Mouse (Mus musculus) cerebellum, adult 18-20 months (tissue): ENCODE data around the gene Scn5a.

Experiments used
- DNase-seq, 2 experiments: peaks; one replicate each; pipeline ENCODE4 v3.0.0; 2021

The Scn5a gene

DNA sequence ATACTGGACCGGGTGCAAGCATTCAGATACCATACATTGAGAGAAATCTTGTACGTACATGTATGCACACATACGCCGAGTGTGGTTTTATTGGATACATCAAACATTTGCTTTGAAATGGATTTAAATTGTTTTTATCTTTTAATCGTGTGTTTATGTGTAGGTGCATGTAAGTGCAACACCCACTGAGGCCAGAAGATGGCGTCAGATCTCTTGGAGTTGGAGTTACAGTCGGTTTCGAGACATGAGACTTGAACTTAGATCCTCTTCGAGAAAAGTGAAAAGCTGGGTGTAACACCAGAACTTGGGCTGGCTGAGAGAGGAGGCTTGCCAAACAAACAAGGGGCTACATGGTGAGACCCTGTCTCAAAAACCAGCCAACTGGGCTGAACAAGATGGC is 75.2 kb downstream of the Scn5a start:
- DNase-seq, result no peak

DNA sequence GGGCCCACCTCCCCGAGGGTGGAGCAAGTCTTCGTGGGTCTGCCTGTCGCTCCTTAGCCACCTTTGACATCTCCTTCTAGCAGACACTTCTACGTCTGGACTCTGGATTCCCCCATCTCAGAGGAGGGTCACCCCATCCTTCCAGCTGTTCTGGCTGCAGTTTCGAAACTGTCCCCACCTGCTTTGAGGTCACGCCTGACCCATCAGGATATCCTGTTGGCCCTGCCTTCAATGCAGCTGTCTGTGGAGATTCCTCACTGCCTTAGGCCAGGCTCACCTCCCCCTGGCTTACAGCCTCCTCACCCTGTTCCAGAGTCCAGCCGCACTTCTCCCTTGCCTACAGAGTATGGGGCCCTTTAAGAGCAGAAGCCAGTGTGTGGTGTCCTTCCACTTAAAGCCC is 79.9 kb downstream of the Scn5a start:
- DNase-seq, result no peak

DNA sequence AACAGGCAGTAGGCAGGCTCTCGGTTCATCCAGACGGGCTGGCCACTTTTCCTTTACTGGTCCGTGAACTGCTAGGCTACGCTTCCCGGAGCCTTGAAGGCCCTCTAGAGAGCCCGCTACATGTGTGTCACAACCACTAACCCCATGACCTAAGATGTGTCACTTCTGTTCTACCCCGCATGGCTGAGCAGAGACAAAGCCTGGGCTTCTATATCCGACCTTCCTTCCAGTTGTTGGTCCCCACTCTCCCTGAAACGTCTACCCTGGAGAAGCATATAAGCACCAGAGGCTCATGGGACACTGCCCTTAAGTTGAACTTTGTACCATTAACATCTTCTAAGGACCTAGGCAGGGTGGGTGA is 80.6 kb downstream of the Scn5a start:
- no peak for DNase-seq

DNA sequence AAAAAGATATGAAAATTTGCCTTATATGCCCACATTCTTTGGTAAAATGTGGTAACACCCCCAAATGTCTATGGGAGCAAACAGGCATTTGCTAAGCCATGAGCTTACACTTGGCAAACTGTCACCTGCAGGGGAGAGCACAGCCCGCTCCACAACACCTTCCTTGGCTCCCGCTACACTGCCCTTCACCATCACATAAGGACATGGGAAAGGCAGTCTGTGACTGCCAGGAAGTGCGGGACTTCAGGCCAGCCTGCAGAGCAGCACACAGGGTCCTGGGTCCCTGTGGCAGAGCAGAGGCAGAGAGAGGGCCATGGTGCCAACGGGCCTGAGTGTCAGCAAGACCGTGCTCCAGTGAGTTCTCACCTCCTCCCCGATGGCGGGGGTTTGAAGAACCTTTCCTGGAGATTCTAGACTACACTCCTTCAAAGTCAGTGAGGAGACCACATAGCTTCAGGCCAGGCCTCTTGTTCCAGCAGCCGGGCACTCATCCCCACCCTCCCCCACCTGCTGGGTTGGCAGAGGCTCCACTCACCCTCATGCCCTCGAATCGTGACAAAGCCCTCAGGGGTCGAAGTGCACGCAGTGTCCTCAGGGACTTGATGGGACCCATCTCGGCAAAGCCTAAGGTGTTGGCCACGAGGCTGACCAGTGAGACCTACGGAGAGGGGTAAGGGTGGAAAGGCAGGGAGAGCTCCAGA is 81.1 kb downstream of the Scn5a start:
- DNase-seq, result no peak

DNA sequence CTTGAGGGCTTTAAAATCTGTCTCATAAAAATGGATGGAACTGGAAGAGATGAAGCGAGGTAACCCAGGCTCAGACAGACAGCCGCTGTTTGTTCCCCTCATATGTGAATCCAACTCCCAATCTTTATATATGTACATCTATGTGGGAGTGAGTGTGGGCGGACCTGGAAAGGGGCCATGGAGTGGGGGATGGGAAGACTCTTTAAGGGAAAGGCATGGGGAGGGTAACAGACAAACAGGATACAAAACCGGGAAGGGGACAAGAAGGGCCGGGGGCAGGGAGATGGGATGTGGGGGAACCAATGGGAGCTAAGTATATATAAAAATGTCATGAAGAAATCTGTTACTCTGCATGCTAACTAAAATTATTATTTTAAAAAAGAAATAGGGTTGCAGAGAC is 81.9 kb downstream of the Scn5a start:
- DNase-seq, result no peak

DNA sequence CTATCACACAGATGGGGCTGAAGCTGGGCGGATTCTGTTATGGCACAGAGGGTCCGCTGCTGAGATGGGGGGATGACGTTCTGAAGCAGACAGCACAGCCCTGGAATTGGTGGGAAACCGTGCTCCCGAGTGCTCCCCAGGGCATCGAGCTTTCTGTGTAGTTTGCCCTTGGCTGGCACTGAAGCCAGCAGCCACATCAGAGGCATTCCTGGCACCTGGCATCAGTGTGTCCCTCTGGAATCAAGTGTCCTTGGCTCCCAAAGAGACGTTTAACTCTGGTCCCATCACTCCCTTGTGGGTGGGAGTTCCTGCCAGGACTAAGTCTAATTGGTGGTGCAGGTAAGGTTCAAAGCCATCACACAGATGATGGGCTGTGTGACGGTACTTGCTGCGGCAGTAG is 82.5 kb downstream of the Scn5a start:
- DNase-seq, result no peak

DNA sequence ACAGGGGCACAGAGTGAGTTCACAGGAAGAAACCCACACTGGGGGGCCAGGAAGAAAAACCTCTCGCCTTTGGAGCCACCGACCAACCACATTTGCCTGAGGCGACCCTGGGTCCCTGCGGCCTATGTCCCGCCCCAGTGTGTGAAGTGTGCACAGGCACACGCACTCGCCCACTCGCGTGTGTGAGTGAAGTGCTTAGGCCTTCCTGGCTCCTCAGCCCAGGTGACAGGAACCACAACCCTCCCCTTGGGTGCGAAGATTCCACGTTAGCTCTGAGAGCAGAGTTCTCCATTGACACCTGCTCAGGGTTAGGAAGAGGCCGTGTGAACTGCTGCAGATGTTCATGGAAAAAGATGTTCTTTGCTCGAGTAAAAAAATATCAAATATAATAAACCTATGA is 93.9 kb downstream of the Scn5a start:
- no peak for DNase-seq

DNA sequence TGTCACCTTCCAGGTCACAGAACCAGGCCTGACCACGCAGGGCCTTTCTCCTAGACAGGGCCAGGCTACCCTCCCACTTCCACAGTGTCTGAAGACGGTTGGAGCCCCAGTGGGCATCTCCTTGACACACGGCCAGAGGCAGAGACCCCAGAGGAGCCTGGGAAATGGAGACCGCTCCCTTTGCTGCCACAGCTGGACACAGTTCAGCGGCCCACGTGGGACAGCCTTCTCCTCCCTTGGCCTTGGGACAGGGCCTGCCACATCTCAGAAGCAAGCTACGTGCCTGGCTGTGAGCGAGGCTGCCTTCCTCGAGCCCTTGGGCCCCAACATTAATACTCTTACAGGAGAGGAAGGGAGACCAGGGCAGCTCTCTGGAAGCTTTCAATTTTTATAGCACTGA is 94.4 kb downstream of the Scn5a start:
- DNase-seq, result no peak

DNA sequence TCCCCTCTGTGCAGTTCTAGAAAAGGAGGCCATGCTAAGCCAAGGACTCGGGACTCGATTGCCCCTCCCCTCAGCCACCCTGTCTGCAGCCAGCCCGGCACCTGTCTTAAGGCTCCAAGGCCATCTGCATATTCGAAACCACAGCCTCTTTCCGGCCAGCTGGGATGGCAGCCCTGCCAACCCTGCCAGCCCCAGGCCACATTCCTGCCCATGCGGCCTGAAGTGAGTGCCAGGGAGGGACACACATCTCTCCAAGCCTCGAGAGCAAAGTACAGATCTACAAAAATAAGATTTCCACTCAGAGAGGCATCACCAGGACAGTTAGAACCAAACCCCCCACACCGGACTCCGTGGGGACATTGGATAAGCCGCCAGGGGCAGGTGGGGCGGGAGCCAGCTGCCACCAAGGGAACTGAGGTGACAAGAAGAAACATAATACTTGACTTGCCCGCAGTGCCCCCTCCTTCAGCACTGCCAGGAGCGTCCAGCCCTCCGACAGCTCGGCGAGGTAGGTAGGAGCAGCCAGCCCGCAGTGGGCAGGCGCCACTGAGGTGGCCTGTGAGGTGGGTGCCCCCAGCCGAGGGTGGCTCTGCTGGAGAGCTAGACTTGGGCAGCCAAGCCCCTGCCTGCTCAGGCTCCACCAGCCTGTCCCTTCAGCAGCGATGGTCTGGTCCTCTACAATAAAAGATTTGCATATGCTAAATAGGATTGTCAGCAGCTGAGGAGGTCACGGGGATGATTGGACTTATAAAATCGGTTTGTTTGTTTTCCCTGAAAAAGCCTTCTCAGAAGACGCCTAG is 95.1 kb downstream of the Scn5a start:
- DNase-seq, result peak; percentile 17 to 18

DNA sequence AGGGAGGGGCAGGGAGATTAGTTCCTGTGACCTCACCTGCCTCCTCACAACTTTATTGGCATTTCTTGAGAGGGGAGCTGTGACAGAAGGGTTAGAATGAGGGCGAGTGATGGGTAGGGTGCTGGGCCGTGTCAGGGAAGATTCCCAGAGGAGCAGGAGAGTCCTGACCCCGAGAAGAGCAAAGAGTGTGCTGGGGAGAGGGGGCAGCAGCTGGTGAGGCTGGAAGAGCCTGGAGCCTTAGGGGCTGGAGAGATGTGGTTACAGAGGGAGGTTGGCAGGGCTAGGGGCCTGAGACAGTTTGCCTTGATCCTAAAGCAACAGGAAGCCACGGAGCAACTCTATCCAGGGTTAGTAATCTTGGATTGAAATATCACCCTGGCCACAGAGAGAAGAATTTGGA is 97.2 kb downstream of the Scn5a start:
- DNase-seq, result no peak

DNA sequence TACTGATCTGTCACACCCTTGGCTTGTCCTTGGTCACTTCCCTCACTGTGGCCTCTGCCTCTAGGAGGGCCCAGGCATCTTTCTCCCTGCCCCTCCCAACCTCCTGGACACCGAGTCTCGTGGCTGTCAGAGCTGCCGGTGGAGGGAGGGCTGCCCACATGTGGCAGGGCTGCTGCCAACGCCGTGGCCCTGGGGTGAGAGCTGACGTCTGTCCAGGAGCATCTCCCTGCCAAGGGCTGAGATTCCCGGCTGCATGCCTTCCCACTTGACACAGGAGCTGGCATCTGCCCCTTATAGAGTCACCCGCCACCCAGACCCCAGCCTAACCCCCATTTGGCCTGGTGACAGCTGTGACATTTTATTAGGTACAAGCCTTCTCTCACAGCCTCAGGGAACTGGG is 99.5 kb downstream of the Scn5a start:
- no peak for DNase-seq

DNA sequence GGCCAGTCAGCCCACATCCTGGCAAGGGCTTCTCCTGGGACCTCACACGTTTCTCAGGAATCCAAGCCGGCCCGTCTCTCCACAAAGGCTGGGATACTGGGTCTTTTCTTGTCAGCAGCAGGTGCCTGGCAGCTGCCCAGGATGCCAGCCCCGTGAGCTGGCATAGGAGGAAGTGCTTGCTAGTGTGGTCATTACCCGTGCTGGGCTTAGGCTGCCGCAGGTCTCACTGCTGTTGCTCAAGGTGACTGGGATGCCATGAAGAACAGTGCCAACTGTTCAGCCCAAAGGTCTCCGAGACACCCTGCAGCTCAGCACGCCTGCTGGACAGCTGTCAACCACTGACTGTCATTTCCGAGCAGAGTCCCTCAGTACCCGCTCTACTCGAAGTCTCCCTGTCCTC is 100.5 kb downstream of the Scn5a start:
- DNase-seq, result peak in 1 of 2 experiments; percentile 17

DNA sequence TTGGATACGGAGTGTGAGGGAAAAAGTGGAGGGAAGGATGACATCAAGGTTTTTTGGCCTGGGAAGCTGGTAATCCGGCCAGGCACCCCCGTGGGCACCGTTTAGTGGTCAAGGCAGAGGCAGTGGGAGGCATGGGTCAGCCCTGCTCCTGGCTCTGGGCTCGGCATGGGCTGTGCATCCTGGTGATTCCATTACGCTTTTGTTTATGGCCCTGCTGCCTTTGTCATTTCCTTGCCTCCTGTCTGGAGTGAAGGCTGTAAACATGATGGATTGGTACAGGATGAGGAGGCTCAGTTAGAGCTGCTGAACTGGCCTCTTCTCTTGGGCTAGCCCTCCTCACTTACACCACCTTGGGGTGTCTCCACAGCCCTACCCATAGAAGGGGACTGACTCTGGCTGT is 101.1 kb downstream of the Scn5a start:
- DNase-seq, result no peak

DNA sequence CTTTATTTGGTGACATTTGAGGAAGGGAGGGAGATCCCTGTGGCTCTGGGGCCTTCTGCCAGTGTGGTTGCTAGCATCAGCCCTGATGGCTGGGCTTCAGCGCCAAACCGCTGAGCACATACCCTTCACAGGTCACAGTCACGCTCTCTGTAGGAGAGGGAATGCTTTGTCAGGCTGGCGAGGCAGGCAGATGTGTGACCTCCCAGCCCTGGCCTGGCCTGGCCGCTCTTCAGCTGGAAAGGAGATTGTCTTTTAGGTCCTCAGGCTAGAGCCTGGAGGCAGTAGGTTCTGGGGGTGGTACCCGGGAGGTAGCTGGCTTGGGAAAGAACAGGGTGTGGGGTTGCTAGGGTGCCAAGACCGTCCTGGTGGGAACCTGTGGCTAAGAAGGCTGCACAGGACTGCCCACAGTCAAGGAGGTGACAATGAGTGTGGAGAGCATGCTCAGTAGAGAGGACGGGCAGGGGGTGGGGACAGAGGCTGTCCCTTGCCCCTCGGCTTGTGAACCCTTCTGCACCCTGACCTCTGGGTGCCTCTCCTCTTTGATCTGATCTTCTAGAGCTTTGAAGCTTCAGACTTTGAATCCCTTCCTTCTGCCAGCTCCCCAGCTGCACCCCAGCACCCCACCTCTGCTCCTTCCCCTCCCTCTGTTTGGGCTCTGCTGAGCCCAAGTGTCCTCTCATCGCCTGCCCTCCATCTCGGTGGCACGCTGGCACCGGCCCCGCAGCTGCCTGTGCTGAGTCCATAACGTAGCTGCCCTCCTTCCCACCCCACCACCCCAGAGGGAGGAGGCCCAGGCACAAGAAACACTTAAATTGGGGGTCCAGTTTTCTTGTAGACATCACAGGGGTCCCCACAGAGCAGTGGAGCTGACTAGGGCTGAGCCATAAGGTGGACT is 103.9 kb downstream of the Scn5a start:
- DNase-seq, result no peak

DNA sequence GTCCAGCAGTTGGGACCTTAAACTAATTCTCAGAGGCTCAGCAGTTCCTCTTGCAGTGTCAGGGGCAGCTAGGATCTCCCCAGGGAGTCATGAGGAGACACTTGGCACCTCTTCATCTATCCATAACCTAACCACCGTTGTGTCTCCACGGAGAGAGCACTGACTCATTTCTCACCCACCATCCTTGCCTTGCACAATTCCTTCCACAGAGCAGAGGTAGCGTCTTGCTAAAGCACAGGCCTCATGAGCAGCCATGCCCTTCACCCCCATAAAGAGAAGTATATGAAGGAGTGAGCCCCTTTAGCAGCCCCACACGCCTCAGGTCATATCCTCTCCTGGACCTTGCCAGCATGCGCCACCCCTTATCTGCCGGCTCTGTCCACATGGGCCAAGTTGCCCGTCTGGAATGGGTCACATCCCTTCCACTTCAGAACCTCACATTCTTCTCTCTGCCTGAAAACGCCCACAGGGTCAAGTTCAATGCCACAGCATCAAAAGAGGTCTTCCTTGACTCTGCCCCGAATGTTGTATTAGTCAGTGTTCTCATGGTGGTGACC is 105.1 kb downstream of the Scn5a start:
- no peak for DNase-seq

DNA sequence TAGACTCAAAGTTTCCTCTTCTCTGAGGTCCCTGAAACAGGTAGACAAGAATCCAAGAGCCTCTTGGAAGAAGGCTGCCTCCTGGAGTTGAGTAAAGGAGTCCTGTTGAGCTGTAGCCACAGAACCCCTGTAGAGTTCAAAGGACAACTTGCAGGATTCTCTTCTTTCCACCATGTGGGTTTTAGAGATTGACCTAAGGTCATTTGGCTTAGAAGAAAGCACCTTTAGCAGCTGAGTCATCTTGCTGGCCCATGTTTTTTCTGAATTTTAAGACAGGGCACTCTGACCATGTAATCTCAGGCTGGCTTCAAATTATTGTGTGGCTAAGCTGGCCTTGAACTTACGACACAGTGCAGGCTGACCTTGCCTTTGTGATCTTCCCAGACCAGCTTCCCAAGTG is 105.8 kb downstream of the Scn5a start:
- DNase-seq, result no peak

DNA sequence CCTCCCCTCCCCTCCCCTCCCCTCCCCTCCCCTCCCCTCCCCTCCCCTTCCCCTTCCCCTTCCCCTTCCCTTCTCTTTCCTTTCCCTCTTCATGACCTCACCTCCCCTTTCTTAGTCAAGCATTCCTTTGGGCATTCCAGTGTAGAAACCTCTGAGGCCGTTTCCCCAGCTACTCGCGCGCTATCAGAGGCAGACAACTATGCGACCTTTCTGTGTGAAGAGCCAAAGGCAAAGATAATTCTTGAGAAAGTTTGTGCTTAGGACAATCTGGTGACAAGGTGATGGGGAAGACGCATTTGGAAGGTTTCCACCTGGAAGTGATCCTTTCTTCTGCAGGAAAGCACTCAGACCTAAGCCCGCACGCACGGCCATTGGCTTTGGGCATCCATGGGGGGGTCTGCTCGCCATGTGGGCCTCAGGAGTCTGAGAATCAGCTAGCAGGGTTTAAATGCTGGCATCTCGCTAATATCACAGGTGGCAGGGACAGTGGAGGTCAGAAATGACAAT is 106.4 kb downstream of the Scn5a start:
- no peak for DNase-seq

DNA sequence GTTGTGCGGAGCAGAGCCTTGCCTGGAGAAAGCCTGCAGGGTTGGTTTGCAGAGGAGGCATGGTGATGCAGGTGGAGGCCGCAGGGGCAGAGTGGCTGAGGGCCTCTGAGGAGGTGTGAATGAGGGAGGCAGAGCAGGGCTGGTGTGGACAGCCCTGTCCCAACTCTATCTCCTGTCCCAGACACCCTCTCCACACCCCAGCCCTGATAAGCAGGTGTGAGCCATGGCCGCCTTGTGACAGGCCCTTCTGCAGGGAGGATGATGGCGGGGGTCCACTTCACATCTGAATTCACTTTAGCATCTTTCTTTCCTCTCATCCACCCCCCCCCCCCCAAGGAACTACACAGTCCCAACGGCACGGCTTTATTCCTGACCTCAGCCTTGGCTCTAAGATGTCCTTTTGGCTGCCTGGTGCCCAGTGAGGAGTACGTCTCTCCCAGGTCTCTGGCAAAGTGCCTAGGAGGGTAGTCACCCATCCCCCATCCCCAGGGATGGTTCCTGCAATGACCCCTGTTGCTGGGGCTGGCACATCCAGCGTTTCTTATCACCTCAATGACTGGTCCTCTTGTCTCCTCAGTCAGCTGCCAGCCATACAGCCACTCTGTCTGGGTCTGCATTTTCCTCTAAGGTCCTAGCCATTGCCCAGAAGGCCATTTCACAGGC is 109.0 kb downstream of the Scn5a start:
- DNase-seq, result no peak

DNA sequence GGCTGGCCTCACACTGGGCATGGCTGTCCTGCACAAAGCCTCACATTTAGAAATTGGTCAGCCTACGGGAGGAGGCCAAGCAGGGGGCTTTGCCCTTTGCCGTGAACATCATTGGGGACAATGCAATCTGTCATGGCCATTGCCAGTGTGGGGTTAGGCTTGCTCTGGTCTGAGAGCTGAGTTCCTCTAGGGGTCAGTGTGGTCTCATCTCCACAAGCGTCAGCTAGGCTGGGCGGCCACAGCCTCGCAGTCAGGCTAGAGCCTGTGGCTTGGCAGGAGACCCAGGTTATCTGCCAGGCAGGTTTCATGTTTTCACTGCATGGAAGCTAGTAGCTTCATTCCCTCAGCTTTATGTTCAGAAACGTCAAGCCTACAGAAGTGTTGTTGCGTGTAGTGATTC is 113.2 kb downstream of the Scn5a start:
- peak; percentile 27 to 29 for DNase-seq

DNA sequence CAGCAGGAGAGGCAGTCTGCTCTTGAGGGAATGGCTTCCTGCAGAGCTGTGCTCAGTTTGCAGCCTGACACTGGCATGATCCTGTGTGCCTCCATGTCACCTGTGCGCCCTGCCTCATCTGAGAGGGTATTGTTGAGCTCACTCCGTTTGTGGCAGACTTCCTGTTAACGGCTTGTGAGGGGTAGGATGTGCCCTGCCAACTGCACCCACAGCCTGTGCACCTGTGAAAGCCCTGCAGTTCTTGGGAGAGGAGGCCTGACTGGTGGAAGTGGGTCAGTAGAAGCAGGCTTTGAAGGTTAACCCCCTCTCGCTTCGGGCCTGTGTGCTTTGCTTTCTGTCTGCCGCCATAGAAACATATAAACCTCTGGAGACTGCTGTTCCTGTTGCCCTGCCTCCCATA is 113.8 kb downstream of the Scn5a start:
- DNase-seq, result no peak

DNA sequence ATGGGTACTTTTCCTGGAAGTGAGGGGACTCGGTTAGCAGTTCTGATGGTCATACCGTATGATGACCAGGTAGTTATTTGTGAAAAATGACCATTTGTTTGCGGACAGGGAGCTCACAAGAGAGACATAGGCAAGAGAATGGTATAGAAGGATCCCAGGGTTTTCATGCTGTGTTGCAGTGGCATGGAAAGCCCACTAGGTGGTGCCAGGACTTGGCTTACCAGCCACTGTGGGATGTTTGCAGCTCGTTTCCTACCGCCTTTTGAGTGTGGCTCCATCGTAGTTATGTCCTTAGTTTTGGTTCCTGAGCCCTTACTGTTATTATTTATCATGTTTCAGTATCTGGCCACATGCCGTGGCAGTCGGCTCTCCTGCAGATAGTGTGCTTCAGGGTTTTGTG is 118.4 kb downstream of the Scn5a start:
- DNase-seq, result peak; percentile 66 to 72

DNA sequence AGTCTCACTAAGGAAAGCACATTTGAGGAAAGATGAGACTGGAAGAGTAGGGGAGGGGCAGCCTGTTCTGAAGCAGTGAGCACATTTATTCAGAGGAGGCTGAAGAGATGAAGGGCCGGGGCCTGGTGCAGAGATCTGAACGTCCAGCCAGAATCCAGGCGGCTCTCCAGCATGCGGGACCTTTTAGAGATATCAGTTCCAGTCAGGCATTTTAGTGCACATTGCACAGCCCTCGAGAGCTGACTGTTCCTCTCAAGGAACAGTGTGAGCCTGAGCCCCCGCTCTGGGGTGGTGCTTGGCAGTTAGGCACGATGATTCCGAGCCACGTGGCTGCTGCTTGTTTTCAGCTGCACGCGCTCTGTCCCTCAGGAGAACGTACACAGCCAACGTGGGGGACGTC is 121.7 kb downstream of the Scn5a start:
- DNase-seq, result no peak

DNA sequence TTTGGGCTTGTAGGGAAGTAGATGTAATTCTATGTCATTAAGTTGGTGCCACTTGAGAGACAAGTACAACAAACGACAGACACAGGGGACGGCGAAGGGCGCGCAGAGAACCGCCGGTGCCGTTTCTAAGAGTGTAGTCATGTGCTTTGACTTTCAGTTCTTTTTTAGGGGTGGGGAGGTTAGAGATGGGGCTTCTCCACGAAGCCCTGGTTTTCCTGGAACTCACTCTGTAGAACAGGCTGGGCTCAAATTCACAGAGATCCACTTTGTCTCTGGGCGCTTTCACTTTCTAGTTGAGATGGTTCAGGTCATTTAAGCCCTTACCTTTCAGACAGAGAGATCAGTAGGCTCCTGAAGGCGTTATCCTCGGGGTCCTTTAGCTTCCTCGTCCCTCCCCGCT is 122.8 kb downstream of the Scn5a start:
- DNase-seq, result no peak
